Mouse (Mus musculus) cerebellum, adult (tissue): ENCODE measurements around the gene Sf3a3.

Source experiments
- ATAC-seq: cut with Nextera tagmentation; 2 replicates; pipeline ENCODE4 v1.9.2; 2017; ENCODE audit warnings: mild to moderate bottlenecking, moderate library complexity, mixed read lengths; ENCODE audit not compliant: insufficient number of reproducible peaks, low FRiP score, low TSS enrichment

Gene Sf3a3

DNA sequence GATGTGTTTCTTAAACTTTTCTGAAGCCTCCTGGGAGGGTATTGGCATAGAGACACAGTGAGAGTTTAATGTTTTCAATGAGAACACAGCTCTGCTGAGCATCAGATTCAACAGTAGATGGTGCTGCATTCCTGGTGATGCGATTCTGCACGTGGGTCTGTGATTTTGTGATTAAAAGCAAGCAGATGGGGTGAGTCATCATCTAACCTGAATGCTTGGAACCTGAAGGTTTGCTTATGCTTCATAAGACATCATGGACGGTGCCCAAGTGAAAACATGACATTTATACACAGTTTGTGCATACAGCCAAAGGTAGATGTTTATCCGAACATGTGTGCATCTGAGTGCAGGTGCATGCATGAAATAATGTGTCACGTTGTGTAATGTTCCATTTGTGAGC lies 56.0 kb downstream of the Sf3a3 start:
- peak; percentile 63; the same call in 1 of the 2 replicates for ATAC-seq

DNA sequence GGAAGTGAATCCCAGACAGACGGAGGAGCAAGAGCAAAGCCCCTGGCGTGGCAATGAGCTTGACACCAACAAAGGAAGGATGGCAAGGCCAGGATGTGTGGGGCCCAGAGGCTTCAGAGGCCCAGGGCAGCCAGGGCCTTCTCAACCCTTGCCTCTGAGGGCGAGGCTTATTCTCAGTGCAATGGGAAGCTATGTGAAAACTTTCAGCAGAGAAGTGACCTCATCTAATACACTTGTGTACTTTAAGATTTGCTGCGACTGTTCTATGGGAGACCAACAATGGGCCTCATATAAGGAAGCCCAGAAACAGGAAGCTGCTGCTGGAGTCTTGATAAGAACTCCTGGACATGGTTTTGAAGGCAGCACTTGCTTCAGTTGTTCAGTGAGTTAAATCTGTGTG lies 57.5 kb downstream of the Sf3a3 start:
- no peak for ATAC-seq

DNA sequence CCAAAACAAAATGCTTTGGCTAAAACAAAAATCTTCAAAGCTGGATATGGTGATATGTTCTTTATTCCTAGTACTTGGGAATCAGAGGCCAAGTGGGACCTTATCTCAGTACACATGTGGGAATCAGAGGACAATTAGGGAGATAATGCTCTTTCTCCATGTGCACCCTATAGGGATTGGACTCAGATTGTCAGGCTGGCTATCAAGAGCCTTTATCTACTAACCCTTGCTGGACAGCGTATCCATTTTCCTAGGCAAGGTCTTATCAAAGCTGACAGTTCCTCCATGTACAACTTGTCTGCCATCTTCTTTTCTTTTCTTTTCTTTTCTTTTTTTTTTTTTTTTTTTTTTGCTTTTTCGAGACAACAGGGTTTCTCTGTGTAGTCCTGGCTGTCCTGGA lies 58.9 kb downstream of the Sf3a3 start:
- no peak for ATAC-seq

DNA sequence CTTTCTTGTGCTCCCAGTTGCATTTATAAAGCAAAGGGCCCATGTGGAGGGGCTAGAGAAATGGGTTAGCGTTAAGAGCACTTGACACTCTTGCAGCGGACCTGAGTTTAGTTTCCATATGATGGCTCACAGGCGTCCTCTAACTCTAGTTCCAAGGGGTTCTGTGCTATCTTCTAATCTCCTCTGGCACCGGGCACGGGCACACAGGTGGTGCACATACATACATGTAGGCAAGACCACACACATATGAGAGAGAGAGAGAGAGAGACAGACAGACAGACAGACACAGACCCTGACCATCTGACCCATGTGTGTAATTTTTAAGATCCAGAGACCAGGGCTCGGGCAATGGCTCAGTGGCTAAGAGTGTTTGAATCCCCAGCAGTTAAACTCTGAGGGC lies 59.4 kb downstream of the Sf3a3 start:
- ATAC-seq: no peak

DNA sequence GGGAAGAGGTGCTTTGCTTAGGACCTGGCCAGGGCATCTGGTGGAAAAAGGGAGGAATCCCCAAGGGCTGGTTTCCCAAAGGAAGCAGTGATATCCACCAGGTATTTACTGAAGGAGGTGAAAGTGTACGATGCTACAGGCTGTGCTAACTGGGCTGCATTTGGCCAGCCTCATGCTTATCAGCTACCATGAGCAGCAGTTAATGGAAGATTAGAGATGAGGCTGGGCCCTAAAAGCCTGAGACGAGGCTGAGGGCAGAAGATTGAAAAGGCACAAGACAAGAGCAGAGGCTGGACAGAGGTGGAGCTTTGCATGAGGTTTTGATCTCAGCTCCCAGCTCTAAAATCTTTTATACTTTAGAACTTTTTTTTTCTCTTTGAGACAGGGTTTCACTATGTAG lies 59.9 kb downstream of the Sf3a3 start:
- no peak for ATAC-seq

DNA sequence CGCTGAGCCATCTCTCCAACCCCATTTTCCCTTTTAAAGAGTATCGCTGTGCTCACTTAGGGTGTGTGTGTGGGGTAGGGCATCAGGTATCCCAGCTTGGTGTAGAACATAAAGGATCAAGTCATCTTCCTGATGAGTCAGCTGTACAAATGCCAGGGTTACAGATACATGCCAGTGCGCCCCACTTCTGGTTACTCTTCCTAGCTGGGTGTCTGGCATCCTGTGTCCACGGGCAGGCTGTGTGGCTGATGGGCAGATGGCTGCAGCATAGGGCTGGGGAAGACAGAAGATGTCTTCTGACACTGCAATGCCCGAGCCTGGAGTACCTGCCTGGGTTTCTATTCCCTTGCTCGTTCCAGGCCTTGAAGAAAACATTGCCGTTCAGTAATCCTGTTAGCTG lies 66.8 kb downstream of the Sf3a3 start:
- ATAC-seq: no peak; the same call in 1 of the 2 replicates
